Mouse (Mus musculus) right cerebral cortex, postnatal 4 days (tissue): ENCODE measurements around the gene Tmem144.

ENCODE experiments used
- DNase-seq: peaks from one replicate; pipeline ENCODE4 v3.0.0-alpha.2; 2022

The Tmem144 gene

DNA sequence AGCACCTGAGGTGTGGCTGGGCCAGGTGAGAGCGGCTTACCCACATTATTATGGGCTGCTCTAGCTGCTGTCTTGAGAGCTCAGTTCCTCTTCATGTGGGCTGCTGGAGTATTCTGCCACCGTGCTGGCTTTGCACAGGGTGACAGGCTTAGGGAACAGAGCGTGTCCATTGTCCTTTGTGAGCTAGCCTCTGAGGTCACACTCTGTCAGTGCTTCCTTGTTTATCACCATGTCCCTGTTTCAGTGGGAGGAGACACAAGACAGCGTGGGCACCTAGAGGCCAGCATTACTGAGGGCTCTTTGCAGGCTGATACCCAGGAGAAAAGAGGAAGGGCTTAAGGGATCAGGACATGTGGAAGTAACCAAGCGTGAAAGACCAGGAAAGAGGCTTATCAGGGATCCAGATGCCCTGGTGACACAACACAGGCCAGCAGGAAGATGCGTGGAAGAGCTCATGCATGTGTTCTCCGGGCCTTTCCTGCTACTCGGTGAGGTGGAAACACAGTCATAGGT lies at the start of gene Tmem144:
TSS of gene Tmem144 (minus strand) at position 120 of the 513 bp plus-strand sequence.
- DNase-seq, result no peak

DNA sequence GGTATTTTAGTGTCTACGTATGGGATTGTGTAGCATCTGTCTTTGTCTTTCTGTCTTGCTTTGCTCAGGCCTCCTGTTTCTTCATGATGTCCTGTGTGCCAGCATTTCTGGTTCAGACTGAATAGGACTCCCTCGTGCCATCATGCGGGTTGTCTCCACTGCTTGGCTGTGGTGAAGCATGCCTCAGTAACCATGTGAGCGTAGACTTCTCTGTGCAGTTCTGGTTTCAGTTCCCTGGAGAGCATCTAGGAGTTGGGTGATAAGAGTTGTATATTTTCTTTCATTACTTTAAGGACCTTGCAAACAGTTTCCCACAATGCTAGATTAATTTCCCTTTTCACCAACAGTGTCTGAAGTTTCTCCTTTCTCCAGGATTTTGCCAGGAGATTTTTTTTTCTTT lies 49.2 kb upstream of the Tmem144 start:
- no peak for DNase-seq

DNA sequence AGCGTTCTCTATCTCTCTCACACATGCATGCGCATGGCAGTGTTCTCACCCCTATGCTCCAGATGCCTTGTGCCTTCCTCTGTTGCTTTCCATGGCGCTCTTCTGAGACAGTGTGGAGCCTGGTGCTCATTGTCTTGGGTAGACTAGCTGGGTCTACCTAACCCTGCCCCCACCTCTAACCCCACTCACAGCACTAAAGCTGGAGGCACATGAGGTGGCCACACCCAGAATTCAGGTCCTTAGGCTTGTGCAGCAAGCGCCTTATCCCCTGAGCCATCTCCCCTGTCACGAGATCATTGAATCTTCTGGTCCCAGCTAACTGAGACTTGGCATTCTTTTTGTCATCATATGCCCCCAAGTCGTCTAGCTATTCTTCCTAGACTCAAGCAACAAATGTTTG lies 48.7 kb upstream of the Tmem144 start:
- no peak for DNase-seq

DNA sequence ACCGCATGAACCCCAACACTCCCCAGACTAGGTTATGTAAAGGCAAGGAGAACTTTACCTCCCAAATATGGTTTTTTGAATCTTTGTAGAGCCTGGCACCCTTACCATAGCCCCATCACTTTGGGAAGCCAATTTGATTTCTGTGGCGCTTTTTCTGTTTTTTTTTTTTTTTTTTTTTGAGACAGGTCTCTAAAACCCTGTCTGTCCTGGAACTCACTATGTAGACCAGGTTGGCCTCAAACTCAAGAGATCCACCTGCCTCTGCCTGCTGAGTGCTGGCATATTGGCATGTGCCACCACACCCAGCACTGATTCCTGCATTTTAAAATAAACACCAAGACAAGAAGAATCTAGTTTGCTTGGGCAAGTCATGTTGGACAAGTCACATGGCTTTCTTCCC lies 47.9 kb upstream of the Tmem144 start:
- DNase-seq, result no peak

DNA sequence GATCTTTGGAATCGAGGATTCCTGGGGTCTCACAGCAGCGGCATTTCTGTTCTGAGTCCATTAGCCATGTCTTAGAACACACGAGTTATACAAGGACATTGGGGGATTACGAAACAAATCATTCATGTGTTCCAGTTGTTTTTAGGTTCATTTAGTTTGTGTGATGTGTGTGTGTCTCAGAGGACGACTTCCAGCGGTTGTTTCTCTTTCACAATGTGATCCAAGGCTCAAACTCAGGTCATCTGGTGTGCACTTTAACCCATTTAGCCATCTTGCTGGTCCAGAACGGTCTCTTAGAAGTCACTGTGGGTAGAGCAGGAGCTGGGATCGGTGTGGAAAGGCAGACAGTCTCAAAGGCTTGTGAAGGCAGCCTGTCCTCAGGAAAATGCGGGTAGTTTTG lies 47.3 kb upstream of the Tmem144 start:
- no peak for DNase-seq

DNA sequence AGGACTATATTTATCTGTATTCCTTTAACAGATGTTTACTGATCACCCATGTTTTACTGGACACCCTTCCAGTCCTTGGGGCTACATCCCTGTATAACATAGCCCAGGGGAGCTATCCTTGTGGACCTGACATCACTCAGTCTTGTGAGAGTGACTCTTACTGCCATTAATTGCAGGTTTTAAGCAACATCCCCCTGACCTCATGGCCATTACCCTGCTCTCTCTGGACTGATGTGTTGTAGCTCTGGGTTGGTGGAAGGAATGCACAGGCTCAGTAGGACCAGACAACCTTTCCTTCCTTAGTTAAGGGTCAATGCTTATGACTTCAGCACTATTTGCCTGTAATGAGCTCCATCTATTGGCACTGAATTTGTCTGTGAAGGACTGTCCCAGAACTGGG lies 45.9 kb upstream of the Tmem144 start:
- DNase-seq, result no peak

DNA sequence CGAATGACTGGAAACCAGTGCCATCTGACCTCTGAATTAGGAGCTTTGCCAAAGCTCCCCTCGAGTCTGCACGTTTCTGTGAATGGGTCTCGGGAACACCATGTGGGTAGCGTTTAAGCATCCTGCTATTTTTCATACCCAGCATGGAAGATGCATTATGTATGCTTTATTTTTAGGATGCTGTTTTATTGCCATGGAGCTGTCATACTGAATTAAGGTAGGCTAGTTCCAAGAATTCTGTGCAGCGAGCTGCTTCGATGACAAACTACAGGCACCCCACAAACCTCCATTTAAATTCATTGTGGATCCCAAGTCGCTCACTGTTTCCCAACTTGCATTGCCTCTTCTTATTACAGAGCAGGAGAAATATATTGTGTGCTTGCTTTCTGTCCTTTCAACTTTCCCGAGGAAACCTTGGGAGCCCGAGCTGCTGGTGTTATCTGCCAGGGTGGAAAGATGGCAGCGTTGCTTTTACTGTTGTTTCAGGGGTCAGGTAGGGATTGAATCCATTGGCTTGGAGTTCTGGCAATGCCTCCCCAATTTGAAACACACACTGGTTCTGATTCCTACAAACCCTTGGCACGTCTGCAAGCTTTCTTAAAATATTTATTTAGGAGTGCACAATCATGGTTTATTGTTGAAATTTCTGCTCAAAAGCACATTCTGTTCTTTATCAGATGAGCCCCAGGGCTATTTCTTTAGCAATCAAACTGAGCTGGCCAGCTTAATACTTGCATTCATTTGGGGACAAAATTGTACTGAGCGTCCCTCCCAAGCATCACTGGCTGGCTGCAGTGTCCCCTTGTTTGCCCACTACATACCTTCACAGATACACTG lies 45.2 kb upstream of the Tmem144 start:
- peak; percentile 5 for DNase-seq

DNA sequence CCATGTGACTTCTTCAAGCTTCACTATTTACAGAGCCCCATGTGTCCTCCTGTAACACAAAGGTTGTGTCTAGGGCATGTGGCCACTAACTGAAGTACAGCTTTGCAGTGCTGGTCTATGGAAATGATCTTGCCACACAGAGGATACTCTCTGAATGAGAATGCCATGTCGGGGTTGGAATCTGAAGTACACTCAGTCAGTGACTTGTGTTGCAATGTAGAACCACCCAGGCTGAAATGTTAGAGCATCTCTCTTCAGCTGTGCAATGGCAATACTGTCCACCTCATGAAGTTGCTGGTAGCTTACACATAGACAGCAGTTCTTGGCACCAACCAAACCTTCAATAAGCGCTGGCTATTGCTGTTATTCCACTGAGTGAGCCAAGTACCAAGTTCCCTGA lies 35.4 kb upstream of the Tmem144 start:
- no peak for DNase-seq

DNA sequence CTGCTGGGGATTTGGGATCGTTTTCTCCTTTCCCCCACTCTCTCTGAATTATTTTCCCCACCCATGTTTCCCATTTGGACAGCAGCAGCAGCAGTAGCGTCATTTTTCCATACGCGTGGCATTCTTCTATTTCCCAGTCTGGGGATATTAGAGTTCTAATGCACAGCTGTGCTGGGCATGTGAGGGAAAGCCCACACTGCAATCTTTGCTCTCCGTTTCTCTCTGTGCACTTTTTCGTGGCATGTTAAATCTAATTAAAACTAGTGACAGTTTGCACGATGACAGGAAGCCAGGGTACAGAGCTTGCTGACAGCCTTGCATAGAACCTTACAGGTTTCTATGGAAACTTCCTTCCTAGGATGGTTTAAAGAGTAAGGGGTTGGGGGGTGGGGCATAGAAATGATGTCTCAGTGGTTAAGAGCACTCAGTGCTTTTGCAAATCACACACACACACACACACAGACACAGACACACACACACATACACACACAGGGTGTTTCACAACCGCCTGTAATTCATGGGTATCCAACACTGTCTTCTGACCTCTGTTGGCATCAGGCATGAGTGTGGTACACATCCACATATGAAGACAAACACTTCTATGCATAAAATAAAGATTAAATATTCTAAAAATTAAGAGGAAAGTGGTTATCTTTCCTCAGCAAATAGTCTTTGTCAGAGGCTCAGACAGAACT lies 34.7 kb upstream of the Tmem144 start:
- peak; percentile 6 for DNase-seq

DNA sequence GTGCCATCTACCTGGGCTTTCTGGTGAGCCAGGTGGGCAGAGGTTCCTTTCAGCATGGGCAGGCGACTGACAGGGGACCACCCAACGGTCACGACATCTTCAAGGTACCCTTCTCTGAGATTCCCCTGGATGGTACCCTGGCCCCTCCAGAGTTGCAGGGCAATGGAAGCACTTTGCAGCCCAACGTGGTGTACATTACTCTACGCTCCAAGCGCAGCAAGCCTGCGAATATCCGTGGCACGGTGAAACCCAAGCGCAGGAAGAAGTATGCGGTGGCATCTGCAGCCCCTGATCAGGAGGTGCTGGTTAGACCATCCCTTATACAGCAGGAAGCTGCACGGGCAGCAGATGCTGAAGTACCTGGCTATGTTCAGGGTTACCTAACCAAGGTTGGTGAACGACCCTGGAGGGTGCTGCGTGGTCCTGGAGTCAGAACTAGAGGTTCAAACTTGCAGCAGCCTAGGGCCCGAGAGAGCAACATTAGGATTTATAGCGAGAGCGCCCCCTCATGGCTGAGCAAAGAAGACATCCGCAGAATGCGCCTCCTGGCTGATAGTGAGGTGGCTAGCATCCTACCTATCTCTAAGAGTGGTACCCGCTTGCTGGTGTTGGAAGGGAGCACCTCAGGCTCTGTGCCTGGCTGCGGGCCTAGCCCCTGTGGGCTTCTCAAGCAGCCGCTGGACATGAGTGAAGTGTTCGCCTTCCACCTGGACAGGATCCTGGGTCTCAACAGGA lies 34.0 kb upstream of the Tmem144 start:
- peak; percentile 18 for DNase-seq

DNA sequence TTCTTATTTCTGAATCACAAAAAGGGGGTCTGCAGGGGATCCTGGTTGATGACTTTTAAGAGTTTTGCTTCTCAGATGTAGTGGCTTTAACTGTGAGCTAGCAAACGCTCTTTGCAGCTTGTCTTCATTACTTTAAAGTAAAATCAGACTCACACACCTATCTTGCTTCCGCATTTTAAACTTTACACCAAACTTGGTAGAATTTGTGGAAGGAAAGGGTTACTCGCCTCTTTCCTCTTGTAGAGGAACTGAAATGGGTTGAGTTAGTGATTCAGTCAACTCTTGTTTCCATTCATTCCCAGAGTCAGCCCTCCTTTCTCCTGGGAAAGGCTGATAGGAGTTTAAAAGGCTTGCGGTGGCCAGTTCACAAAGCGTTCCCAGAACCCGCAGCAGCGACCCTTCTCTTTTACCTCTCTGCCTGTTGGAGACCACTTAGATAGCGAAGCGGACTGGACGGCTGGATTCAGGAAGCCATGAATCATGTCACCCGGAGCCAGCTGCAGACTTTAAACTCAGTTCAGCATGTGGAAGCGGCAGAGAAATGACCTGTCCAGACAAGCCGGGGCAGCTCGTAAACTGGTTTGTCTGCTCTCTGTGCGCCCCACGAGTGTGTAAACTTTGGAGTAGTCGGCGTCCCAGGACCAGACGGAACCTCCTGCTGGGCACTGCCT lies 33.2 kb upstream of the Tmem144 start:
- no peak for DNase-seq

DNA sequence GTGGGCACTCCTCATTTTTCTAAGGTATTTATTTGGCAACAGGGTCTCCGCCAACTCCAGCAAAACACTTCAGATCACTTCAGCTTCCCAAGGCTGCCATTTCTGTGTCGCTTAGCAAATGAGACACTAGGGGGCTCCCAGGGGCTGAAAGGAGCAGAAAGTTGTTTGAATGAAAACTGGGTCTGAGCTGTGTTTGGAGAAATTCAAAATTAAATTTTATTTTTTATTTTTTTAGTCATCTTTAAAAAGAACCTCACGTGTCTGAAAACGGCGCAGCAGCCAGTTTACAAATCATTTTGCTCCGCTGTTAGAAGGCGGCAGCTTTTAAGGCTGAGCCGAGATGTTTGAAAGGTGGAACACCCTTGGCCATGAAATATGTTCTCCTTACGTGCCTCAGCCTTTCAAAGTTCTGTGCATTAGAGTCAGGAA lies 32.2 kb upstream of the Tmem144 start:
- peak; percentile 78 for DNase-seq

DNA sequence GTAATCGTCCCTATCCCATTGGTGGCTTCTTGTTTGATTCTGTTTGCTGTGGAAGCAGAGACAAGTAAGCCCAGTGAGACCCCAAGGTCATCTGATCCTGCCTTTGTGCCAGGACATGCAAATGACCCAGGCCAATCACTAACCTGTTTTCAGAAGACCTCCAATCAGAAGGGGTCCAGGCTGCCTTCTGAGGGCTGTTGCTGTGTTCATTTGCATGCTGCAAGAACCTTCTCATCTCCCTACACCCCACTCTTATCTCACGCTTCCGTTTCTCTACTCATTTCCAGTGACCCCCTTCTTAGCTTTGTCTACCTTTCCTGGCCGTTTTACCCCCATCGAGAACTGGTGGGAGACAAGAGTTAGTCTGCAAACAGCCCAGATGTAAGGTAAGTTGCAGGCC lies 31.7 kb upstream of the Tmem144 start, which contains the start of gene Fam198b:
TSS of gene Fam198b (plus strand) at position 229 of the 400 bp plus-strand sequence.
- DNase-seq, result no peak

DNA sequence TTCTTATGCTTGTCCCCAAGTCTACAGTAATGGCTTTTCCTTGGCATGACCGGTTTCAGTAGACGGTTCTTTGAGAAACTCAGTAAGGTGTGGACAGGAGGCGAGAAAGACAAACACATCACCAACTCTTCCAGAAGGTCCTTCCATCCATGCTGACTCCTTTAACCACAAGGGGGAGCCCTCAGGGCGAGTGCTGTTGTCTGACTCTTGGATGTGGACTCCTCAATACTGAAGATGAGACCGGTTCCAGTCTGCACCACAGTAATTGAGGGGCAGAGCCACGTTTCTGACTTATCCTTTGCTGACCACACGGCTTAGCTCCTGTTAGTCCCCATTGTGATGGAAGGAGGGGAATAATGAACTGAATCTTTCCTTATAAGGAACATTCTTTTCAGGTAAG lies 30.5 kb upstream of the Tmem144 start:
- peak; percentile 47 for DNase-seq

DNA sequence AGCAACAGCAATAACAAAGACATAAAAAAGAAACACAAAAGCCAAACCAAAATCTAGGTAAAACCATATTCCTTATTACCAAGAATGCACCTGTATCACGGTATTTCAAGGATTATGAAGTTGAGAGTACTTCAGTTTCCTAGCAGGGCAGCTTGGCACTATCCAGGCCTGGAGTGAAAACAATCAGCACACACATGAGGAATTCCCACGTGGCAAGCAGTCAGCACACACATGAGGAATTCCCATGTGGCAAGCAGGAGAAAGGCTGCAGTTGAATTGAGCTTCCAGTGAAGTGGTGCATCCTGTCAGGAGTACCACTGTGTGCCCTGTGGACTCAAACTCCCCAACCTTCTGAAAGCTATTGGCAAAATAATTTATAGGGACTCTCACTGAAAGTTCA lies 29.1 kb upstream of the Tmem144 start:
- DNase-seq, result no peak

DNA sequence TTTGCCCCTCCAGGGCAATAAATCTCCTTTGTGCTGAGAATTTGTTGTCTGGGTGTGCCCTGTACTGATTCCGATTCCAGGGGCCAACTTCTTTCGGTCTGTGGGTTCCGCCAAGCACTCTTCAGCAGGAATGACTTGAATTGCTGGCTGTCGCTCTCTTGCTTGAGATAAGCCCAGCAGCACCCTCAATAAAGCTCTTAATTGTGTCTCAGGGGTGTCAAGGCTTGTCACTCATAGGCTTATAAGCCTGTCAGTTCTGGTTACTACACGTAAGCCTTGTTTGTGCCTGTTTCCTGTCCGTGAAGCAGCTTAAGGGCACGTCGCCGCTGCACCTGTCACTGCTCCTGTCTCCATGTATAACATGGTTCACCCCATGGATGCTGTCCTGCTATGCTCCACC lies 26.7 kb upstream of the Tmem144 start:
- DNase-seq, result no peak

DNA sequence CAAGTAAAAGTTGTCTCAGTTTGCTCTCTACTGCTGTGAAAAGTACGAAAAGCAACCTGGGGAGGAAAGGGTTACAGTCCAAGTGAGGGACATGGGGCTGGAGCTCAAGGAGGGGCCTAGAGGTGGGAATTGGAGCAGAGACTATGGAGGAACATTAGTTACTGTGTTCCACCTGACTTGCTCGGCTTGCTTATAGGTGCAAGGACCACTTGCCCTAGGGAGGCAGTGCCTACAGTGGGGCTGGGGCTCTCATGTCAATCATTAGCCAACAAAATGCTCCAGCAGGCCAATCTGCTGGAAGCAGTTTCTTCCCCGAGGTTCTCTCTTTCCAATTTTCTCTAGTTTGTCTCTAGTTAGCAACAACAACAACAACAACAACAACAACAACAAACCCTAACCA lies 25.8 kb upstream of the Tmem144 start:
- no peak for DNase-seq

DNA sequence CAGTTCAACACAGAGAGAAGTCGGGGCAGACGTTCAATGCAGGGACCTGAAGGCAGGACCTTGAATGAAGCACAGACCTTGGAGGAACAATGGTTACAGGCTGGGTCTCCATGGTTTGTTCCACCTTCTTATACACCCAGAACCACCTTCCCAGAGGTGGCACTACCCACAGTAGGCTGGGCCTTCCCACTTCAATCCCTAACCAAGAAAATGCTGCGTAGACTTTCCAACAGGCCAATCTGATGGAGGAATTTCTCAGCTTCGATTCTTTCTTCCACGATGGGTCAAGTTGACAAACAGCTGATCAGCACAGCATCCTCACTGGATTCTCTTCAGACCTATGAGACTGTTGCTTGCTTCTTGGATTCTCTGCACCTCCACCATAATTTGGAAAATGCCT lies 22.9 kb upstream of the Tmem144 start:
- DNase-seq, result no peak

DNA sequence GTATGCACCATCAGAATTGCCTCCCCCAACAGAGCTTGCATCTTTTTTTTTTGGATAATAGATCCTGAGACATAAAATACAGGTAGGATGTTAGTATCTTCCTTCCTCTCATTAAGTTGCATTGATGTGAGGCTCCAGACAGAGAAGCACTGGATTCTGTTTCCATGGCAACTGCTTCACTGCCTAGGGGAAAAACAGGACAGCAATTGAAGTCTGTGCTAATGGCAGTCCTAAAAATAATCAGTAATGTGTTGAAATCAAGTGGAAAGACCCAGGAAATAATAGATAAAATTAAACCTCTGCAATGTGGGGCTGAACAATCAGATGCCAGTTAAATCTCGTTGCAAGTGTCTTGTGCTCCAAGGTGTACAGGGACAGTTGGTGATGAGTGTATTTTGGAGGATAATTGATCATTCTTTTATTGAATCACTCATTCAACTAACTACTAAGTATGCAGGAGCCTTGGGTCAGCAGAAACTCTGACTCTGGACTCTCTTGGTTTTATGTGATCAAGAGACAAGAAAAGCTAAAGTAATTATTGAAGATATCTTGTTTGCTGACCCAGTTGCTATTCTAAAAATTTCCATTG lies 14.6 kb upstream of the Tmem144 start:
- no peak for DNase-seq

DNA sequence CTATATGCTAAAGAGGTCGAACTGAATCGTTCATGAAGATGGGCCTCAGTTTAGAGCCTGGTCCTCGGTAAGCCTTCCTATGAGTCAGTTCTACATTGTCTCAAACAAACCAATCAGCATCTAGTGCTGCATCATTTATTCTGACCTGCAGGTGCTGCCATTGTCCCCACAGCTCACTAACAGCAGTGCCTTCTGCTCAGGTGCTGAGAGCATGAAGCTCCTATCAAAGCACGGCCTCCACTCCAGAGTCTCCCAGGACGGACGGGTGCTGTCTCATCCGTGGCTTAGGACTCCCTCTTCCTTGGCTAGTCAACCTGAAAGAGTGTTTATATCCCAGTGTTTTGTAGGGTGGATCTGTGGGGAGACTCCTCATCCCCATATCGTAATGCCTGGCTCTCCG lies 14.0 kb upstream of the Tmem144 start:
- no peak for DNase-seq

DNA sequence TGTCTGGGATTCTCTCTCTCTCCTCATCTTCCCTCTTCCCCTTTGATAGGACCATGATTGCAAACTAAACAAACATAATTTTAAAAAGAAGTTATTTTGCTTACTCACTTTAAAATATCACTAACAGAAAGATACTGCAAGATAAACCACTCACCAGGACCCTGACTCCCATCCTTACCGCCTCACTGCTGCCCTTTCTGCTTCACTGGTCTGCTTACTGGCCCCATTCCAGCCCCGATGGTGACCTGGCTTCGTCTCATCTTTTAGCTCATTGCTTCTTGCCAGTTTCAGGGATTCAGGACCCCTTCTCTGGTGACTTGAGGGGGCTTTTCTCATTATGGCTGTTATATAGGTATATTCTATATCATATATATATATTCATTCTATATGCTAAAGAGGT lies 13.5 kb upstream of the Tmem144 start:
- DNase-seq, result no peak

DNA sequence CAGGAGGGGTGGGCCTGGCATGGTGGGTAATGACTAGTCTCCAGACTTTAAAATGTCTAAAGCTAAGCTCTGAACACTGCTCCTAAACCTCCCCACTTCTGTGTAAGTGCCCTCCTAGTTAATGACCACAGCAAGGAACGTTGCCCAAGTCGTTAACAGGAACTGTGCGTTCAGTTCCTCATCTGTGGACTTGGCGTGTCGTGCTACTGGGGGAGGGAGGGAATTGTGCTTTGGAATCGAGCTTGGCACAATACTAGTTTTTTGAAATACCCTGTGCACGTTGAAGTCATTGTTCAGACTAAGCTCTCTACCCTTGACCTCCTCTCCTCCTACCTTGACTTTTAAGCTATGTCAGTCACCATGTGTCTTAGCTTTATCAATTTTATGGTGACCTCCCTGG lies 12.3 kb upstream of the Tmem144 start:
- no peak for DNase-seq

DNA sequence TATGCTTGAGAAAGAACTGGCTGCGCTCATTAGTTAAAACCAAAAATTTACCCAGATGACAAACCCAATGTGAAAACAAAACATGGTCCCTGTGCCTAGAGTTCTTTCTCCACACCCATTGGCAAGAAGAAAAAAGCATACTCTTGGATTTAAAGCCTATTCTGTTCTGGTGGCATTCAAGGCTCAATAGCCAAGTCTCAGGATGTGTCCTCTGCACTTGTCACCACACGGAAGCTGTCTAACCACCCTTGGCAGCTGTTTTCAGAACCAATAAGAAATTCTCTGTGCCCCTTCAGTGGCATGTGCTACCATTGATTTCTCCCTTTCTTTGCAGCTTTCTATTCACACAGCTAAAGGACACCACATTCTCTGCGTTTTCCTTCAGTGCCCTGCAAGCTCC lies 5.6 kb upstream of the Tmem144 start:
- no peak for DNase-seq
